Mouse (Mus musculus) heart, adult 2 months (tissue): ENCODE results near the gene Cwc25. TPM values are rescaled to one million over a fixed set of nuclear protein-coding genes. Genes with fewer than 3 reads are reported as not detected.

Experiments used
- DNase-seq, 2 experiments: peaks; one replicate each; pipeline ENCODE4 v3.0.0; 2021
- H3K27ac ChIP-seq: fragments of 200-600 bp; 2 replicates; pipeline ENCODE4 v1.8.1; 2022
- H3K27me3 ChIP-seq: fragments of 200-500 bp; 2 replicates; pipeline ENCODE4 v1.6.1; 2012; ENCODE audit warnings: mild to moderate bottlenecking, low read length, inconsistent platforms, mixed read lengths; ENCODE audit not compliant: control insufficient read depth, insufficient read depth
- H3K36me3 ChIP-seq: fragments of 200-500 bp; 2 replicates; pipeline ENCODE4 v1.6.1; 2012; ENCODE audit warnings: low read length, inconsistent platforms; ENCODE audit not compliant: control insufficient read depth, insufficient read depth
- H3K4me1 ChIP-seq: fragments of 200-500 bp; 2 replicates; pipeline ENCODE4 v1.6.1; 2011; ENCODE audit warnings: low read length; ENCODE audit not compliant: control insufficient read depth, insufficient read depth
- H3K4me3 ChIP-seq: fragments of 200-600 bp; 2 replicates; pipeline ENCODE4 v1.8.1; 2022
- H3K79me2 ChIP-seq: fragments of 200-500 bp; replicated peaks from 2 replicates; pipeline ENCODE4 v1.6.1; 2012; ENCODE audit warnings: mild to moderate bottlenecking, inconsistent platforms, low read length, moderate library complexity, mixed read lengths; ENCODE audit not compliant: control insufficient read depth, insufficient read depth
- H3K9ac ChIP-seq: fragments of 200-500 bp; 2 replicates; pipeline ENCODE4 v1.6.1; 2012; ENCODE audit warnings: low read depth, mild to moderate bottlenecking, control low read depth, inconsistent platforms, low read length, mixed read lengths
- CTCF ChIP-seq: fragments of 200-600 bp; IDR thresholded peaks from 2 replicates; pipeline ENCODE4 v1.8.1; 2022; ENCODE audit warnings: antibody characterized with exemption, mild to moderate bottlenecking, moderate library complexity
- EP300 ChIP-seq: fragments of 200-500 bp; IDR thresholded peaks from 2 replicates; pipeline ENCODE4 v1.6.1; 2011; ENCODE audit warnings: low read depth, low read length, control low read depth; ENCODE audit not compliant: insufficient read depth
- POLR2A ChIP-seq: fragments of 200-500 bp; IDR thresholded peaks from 2 replicates; pipeline ENCODE4 v1.6.1; 2011; ENCODE audit warnings: mild to moderate bottlenecking, low read depth, low read length, control low read depth; ENCODE audit not compliant: insufficient read depth
- WGBS: fragments of 180-500 bp; shearing (Covaris S2); methylation state at CpG from one replicate; pipeline ENCODE4 v1.1.7; 2018; 5-methylcytosine and 5-hydroxymethylcytosine counted together
- intact Hi-C: fragments of 180-260 bp; cut with DNase I; formaldehyde crosslinking; loops from one replicate; pipeline ENCODE4 v1.15.1; 2025
- polyA plus RNA-seq: library from polyadenylated mRNA; depleted of rRNA; stranded (reverse); fragments of >200 nt; gene quantifications from 2 replicates; pipeline ENCODE4 v1.2.3, GENCODE M21; 2012
- total RNA-seq, 2 experiments: library from RNA; stranded (reverse); gene quantifications; 2 replicates each; pipeline ENCODE4 v1.2.3; 2021

The Cwc25 gene
- total and polyA plus RNA-seq, 3 experiments: 6.0 to 7.9 (median 7.6) TPM

GRCm38 (mm10) chr11:97744718-97745330 lies 21.5 kb downstream of the Cwc25 start:
- intact Hi-C loops: loop anchor here (1.0 to 5.0 kb wide), 3 partner anchors 21 to 137 kb away; partner anchors contain the start of genes Cwc25, Fbxo47 and Psmb3
- Histone ChIP-seq H3K79me2 (peaks cover 3% of the 10 kb centered on the region; the same call in 1 of the 2 replicates), H3K4me3 (peak overlapping the region; percentile 97), H3K9ac (peak overlapping the region; percentile 90), H3K27me3 (no peaks in the 10 kb centered on the region), H3K36me3 (no peaks in the 10 kb centered on the region), H3K4me1 (peaks cover 6% of the 10 kb centered on the region), H3K27ac (peak overlapping the region; percentile 95)
- peak; percentile 98 to 99 for DNase-seq
- TF ChIP-seq POLR2A (peak; percentile 18; the same call in 1 of the 2 replicates), CTCF (no peak), EP300 (peak; percentile 77; the same call in 1 of the 2 replicates)
- WGBS: 2% methylated on average over 54 of the region's 57 CpGs

- TF ChIP-seq CTCF (no peak), POLR2A (no peak), EP300 (no peak)
- DNase-seq: no peak
Measured at GRCm38 (mm10) chr11:97744063-97744717, 22.2 kb downstream of the Cwc25 start, which contains the start of gene Pip4k2b. Gene Pip4k2b (minus strand): TSS chr11:97744704.

DNA sequence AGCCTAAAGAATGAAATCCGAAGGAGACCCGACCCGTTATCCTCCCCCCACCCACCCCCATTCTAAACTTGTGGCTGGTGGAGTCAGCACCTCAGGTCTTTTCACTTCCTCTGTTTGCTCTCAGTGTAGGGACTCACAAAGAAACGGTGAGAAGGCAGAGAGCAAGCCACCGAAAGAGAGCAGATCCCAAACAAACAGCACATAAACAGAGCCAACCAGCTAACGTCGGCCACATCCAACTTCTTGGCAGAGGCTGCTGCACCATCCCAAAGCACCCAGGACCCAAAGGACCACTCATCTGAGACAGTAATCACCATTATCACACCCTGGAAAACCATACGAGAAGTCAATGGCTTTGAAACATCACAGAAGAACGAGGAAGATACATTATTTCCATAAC lies 22.9 kb downstream of the Cwc25 start:
- H3K27me3 ChIP-seq: no peaks in the 10 kb centered on the region
- peak overlapping the region; percentile 31 for H3K9ac ChIP-seq
- peaks cover 6% of the 10 kb centered on the region for H3K4me1 ChIP-seq
- H3K79me2 ChIP-seq: peaks cover 3% of the 10 kb centered on the region; the same call in 1 of the 2 replicates
- H3K27ac ChIP-seq: peak overlapping the region; percentile 91
- no peak for TF ChIP-seq CTCF
- no peak for TF ChIP-seq EP300
- TF ChIP-seq POLR2A: no peak
- no peak for DNase-seq
- 14% methylated on average over 9 of the region's 9 CpGs for WGBS
- peak overlapping the region; percentile 97 for H3K4me3 ChIP-seq
- intact Hi-C loops: no loop called here
- H3K36me3 ChIP-seq: no peaks in the 10 kb centered on the region

More at GRCm38 (mm10) chr11:97744063-97744717, 22.2 kb downstream of the Cwc25 start, which contains the start of gene Pip4k2b:
- intact Hi-C loops: loop anchor here (2.0 kb wide), 1 partner anchor 41 kb away; the partner anchor contains the start of gene Psmb3
- H3K36me3 ChIP-seq: no peaks in the 10 kb centered on the region
- under 1% methylated on average over 62 of the region's 63 CpGs for WGBS
- H3K4me1 ChIP-seq: peaks cover 6% of the 10 kb centered on the region
- H3K27me3 ChIP-seq: no peaks in the 10 kb centered on the region
- H3K27ac ChIP-seq: peak within 1 kb of the TSS; percentile 95
- H3K79me2 ChIP-seq: peaks cover 3% of the 10 kb centered on the region; the same call in 1 of the 2 replicates
- peak within 1 kb of the TSS; percentile 90 for H3K9ac ChIP-seq
- H3K4me3 ChIP-seq: peak within 1 kb of the TSS; percentile 97

DNA sequence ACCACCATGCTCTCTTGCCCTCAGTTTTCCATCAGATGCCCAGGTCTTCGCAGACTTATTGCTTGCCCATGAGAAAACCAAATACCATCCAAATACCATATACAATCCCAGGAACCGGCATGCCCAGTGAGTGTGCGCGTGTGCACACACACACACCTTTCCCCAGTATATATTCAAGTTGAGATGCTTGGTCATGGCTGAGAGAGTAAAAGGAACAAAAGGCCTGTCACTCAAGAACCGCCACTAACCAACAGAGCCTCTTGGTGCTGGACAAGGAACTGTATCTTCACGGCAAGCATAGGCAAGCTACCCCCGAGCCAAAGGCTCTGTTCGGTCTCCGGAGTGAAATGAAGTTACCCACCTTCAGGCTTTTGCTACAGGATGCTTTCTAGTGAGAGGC lies 23.8 kb downstream of the Cwc25 start:
- no peak for DNase-seq
- H3K79me2 ChIP-seq: peaks cover 3% of the 10 kb centered on the region; the same call in 1 of the 2 replicates
- H3K4me1 ChIP-seq: peaks cover 6% of the 10 kb centered on the region
- H3K27ac ChIP-seq: no peak overlapping the region
- H3K4me3 ChIP-seq: no peak overlapping the region
- intact Hi-C loops: no loop called here
- WGBS: 83% methylated on average over 9 of the region's 9 CpGs
- no peaks in the 10 kb centered on the region for H3K27me3 ChIP-seq
- H3K9ac ChIP-seq: no peak overlapping the region
- TF ChIP-seq EP300 (no peak), POLR2A (no peak), CTCF (no peak)
- H3K36me3 ChIP-seq: no peaks in the 10 kb centered on the region

DNA sequence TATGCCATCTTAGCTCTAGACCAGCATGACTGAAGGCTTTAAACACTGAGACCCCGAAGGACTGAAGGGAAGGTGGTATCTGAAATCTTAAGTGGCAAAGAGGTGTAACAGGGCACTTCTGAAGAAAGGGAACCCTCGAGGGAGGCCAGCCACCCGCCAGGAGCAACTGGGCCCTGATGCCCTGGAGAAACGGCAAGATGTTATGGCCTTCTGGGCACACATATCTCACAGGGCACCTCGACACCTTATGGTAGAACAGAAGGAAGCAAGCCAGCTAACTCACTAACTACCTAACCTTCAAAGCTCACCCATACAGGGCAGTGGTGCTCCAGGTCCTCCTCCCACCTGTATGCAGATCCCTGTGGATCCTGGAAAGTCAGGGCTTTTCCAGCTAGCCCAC lies 24.2 kb downstream of the Cwc25 start:
- no peak for TF ChIP-seq CTCF
- TF ChIP-seq EP300: no peak
- no peak for TF ChIP-seq POLR2A
- Histone ChIP-seq H3K27ac (no peak overlapping the region), H3K4me1 (peaks cover 6% of the 10 kb centered on the region), H3K4me3 (no peak overlapping the region), H3K9ac (no peak overlapping the region), H3K79me2 (peaks cover 3% of the 10 kb centered on the region; the same call in 1 of the 2 replicates), H3K27me3 (no peaks in the 10 kb centered on the region), H3K36me3 (no peaks in the 10 kb centered on the region)
- intact Hi-C loops: no loop called here
- WGBS: 90% methylated on average over 5 of the region's 5 CpGs
- DNase-seq: no peak
